Mouse (Mus musculus): ENCODE results near the gene Nkx2-1.

Gene Nkx2-1

DNA sequence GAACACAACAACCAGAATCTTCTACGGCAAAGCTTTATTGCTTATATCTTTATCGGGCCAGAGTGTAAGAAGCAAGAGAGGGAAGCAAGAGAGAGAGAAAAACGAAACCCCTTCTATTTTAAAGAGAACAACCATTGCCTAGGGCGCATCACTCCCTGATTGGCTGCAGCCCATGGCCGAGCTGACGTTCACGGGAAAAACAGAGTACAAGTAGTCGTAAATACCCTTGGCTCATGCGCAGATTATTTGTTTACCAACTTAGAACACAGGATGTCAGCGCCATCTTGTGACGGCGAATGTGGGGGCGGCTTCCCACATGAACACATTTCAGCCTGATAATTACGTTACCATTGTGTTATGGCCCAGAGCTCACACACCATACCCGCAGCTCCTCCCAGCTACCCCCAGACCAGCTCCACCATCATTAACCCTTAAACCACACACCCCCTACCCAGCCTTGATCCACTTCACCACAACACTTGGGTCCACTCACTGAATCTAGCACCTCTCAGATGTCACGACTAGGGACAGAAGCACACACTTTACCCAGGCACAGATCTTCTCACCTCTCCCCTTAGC lies 11.4 kb downstream of the Nkx2-1 start:
- in situ Hi-C loops (cut with MboI, MseI), result loop anchor here (10.0 to 25.0 kb wide), 2 partner anchors 169 to 1012 kb away; partner anchors contain the start of genes Foxa1 and Pax9

DNA sequence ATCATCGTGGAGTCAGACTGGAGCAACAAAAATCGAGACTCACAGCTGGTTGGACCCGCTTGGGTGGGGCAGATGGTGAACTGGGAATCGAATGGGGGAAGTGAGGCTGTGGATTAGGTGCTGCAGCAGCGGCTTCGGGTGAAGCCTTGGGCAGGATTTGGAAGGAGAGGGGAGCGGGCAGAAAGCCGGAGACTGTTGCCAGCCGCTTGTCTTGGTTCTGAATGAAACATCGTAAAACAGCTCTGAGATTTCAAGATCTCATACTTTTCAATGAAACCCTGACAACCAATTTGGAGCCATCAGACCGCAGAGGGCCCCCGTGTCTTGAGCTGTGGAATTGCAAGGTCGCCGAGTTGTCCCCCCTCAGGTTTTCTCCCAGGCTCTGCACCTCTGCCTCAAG lies 12.5 kb downstream of the Nkx2-1 start:
- in situ Hi-C loops (cut with MboI, MseI), result loop anchor here (10.0 kb wide), 1 partner anchor 171 kb away; the partner anchor contains the start of gene Pax9

DNA sequence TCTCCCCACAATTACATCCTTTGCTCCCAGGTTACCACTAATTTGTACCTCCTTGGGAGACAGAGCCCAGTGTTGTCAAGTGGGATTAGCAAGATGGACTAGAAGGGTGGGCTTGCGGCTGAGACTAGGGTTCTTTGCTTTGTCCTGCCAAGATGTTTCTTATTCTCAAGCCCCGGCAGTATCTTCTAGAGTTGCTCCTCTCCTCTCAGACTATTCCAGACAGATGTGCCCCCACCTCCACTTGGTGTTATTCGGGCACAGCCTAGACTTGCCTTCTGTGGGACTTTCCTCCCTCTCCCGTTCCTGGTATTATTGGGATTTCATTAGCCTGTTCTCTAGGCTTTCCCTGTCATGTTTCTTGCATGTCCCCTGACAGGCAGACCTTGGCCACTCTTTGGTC lies 14.5 kb downstream of the Nkx2-1 start:
- in situ Hi-C loops (cut with MboI, MseI), result loop anchor here (10.0 kb wide), 1 partner anchor 173 kb away; the partner anchor contains the start of gene Pax9

DNA sequence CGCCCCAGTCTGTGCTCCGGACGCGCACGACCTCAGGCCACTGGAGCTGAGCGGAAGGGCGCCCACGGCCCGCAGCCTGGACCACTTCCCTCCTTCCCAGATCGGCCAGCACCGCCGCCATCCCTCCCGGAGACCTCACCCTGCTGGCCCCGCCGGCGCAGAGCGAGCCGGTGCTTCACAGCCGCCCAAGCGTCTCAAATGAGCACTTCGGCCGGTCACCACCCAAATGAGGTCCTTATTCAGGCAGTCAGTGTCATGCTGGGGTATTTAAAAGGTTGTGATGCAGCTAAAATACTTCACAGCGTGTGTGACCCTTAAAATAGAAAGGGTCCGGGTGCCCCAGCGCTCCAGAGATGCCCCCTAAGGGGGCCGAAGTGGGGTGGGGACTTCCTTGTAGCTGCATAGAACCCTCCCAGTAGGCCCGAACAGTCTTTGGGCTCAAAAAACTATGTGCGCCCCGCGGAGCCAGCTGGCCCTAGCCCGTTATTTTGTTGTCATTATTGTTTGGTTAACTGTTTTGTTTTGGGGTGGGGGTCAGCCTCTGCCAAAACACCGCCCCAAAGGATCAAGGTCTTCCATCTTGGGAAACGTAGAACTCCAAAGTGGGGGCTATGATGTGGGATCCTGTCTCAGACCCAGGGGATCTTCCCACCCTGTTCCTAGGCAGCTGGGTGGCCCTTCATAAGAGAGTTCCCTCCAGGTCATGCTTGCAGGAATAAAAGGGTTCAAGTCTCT lies 15.4 kb downstream of the Nkx2-1 start:
- in situ Hi-C loops (cut with MboI, MseI), result loop anchor here (10.0 kb wide), 1 partner anchor 174 kb away; the partner anchor contains the start of gene Pax9

DNA sequence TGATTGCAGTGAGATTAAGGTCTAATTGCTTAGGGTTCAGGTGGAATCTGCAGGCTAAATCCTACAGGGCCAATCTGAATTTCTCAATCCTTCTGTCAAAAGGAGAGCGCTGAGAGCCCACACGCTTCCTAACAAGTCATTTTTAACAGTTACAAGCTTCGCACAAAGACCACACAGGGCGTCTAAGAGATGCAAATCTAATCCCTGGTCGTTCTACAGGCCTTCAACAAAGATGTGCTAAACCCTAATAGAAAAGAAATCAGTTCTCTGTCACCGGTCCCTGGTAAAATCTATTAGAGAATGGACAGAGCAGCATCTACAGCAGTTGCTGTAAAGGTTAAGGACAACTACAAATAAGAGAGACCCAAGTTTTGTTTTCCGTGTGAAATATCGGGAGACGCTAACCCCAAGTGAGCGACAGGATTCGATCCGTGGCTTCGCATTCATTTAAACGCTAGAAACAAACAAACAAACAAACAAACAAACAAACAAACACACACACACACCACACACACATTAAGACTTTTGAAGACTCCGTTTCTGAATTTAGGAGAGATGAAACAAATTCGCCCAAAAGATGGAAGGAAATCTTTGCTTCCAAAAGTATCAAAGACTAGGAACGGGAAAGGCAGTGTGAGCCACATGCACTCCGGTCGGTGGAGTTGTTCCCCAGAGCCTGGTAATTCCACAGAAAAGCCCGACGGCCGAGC lies 16.2 kb downstream of the Nkx2-1 start:
- in situ Hi-C loops (cut with MboI, MseI), result loop anchor here (10.0 kb wide), 1 partner anchor 174 kb away; the partner anchor contains the start of gene Pax9

DNA sequence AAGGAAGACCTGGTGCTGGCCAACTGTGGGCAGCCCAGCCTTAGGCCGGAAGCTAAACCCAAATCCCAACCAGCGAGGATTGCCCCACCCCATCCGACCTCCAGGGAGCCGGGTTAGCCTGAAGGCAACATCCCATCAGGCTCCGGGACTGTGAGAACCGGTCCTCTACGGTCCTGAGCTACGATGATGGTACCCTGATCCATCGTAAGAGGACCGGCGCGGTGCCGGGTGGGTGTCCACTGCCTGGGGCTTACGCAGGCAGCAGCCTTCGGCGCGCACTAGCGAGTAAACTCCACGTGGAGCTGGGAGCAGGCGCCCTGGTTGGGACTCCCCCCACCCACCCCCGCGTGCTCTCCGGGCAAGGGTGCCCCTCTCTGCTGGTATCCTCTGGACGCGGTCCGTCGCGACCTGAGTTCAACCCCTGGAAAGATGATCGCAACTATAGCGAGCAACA lies 16.9 kb downstream of the Nkx2-1 start:
- in situ Hi-C loops (cut with MboI, MseI), result loop anchor here (10.0 kb wide), 1 partner anchor 175 kb away; the partner anchor contains the start of gene Pax9

DNA sequence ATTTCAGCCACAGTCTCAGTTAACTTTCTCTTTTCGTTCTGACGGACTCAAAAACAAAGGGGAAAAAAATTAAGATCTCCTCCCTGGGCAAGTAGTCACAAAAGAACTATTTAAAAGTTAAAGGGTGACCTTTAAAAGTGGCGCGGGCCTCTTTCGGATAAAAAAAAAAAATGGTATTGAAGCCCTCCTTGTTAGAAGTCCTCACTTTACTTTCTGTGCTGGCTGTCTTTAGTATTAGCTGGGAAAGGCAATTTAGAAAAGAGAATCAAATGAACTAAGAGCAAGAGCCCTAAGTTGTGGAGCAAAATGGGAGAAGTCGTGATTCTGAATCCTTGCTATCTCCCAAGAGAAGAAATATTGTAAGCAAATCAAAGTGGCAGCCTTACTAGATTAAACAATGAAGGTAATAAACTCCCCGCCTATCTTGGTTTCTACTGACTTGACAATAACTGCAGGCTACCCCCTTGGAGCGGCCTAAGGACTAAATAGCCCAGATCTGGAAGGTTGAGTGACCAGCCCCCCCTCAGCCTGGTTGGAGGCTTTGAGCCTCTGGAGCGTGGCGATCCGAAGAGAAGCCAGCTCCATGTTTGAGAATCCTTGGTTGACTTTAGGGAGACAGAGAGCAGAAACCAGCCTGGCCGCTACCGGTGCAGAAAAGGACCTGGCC lies 17.5 kb downstream of the Nkx2-1 start:
- in situ Hi-C loops (cut with MboI, MseI), result no loop called here

DNA sequence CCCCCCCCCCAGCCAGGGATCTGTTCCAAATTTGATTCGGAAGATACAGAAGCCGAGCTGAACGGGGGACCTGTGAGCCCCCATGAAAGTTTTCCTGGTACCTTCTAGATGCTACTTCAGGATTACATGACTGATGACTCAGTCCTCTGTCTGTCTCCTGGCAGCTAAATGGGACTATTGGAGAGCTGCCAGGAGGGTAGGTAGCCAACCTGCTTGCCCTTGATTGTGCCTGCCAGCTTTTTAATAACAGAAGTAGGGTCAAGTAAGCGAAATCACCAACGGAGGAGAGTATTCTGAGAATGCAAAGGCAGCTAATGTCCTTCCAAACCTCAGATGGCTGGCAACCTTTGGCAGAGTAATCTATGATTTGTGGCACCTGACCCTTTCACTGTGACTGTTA lies 18.5 kb downstream of the Nkx2-1 start:
- in situ Hi-C loops (cut with MboI, MseI), result no loop called here

DNA sequence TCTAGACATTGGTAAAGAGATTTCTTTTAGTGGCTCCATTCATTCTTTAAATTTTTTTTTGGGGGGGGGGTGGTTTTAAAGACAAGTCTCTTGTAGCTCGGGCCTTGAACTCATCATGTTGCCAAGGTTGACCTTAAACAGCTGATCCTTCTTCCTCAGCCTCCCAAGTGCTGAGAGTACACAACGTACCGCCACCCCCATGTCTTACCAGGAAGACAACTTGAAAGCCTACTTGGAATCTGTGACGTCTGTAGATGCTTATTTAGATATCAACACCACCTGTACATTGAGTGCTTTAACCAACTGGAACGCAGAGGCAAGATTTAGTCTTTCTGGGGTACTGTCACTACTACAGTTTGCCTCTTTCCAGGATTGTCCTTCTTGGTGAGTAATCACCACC lies 21.9 kb downstream of the Nkx2-1 start:
- in situ Hi-C loops (cut with MboI, MseI), result no loop called here

DNA sequence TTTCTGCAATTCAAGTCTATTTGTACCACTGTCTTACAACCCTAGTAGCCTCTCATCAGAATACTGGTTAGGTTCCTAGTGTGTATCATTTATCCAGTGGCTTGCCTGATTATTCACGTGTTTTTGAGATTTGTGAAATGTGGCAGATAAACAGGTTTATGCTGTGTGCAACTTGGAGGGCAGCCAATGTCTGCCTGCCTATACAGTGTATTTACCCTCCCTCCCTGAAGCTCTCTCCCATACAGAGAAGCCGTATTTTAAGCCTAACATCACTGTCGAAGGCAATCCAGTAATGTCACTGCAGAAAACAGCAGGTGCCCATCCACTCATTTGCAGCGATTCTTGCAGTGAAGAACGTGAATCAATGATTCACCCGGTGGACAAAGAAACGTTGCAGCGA lies 28.3 kb downstream of the Nkx2-1 start:
- in situ Hi-C loops (cut with MboI, MseI), result no loop called here

DNA sequence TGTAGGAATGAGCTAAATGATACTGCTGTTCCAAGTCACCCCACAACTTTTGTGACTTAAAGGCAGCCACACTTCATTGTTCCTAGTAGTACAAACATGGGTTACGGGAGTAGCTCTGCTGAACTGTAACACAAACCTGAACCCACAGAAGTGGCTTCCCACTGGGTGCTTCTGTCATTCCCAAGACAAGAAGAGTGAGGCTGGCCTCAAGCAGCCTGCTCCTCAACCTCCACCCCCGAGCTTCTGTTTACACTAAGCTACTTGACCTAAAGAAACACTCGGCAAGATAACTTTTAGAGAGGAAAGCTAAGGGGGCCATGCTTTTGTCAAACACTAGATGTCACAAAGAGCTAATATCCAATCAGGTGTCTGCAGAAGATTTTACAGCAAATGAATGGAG lies 49.7 kb downstream of the Nkx2-1 start:
- in situ Hi-C loops (cut with MboI, MseI), result no loop called here

DNA sequence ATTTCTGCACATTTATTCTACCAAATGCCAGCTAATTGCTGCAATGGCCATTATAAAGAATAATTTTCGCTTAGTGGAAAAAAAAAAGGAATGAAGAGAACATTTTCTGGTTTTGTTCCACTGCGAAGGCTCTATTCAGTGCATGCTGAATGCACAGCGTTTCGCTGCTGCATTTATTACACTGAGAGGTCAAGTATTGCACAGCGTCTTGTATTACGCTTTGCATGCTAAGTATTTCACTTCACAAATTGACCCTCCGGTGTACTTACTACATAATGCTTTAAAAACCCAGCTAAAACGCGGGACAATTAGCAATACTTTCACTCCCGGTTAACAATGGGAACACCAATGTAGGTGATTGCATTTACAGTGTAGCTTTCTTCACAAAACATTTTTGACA lies 54.1 kb downstream of the Nkx2-1 start:
- in situ Hi-C loops (cut with MboI, MseI), result no loop called here
